ENCODE assay signal across 8 mouse cellular contexts in genomic region chr6:40617965-40618364, GRCm38 (mm10). TPM values are rescaled to one million over a fixed set of nuclear protein-coding genes. Genes with fewer than 3 reads are reported as not detected.
DNase-seq lines count a peak whose midpoint lies in the region; ATAC-seq and TF ChIP-seq lines count a peak whose summit lies in the region.

No protein-coding gene starts in this region.

- TF ChIP-seq EP300 in lung, postnatal 0 days (IDR thresholded peaks at IDR 0.05) = no peak

- no peak overlapping the region for H3K9ac ChIP-seq in lung, postnatal 0 days (replicated peaks; ENCODE audit: low read depth)

- no peak for ATAC-seq in lung, postnatal 0 days
- no peak for ATAC-seq in activated CD4-positive, CD25-positive, alpha-beta regulatory T cell, adult 4 months

- H3K27ac ChIP-seq in gastrocnemius, adult 2 months = no peak overlapping the region
- H3K27ac ChIP-seq in lung, postnatal 0 days (ENCODE audit: low read length) = no peak overlapping the region

- H3K4me2 ChIP-seq in lung, postnatal 0 days (replicated peaks; ENCODE audit: low read depth, low read length) = no peak overlapping the region

- TF ChIP-seq CTCF in gastrocnemius, adult 2 months (IDR thresholded peaks at IDR 0.05) = peak; percentile 76
- TF ChIP-seq CTCF in lung, postnatal 0 days (IDR thresholded peaks at IDR 0.05) = peak; percentile 75

- intact Hi-C loops in gastrocnemius, adult 2 months (cut with DNase I) = loop anchor here (2.0 kb wide), 1 partner anchor 71 kb away; no protein-coding TSS in a partner anchor

- WGBS in lung, postnatal 0 days = 11% methylated on average over 2 of the region's 2 CpGs

- no peaks in the 10 kb centered on the region for H3K27me3 ChIP-seq in lung, postnatal 0 days (replicated peaks; ENCODE audit: insufficient read depth, low read length)

- H3K4me1 ChIP-seq in lung, postnatal 0 days (ENCODE audit: insufficient read depth, low read depth, low read length) = no peaks in the 10 kb centered on the region

- no peak overlapping the region for H3K4me3 ChIP-seq in gastrocnemius, adult 2 months
- no peak overlapping the region for H3K4me3 ChIP-seq in lung, postnatal 0 days (ENCODE audit: low read depth, low read length)

- no peaks in the 10 kb centered on the region for H3K9me3 ChIP-seq in lung, postnatal 0 days (ENCODE audit: low read length)

- peak; percentile 4 to 8 for DNase-seq in B cell, adult 2 months
- peak; percentile 25 for DNase-seq in Muller cell, postnatal 12 days (ENCODE audit: inconsistent ontology term)
- DNase-seq in cerebellum, postnatal 14 days = peak; percentile 81 to 87
- peak; percentile 59 for DNase-seq in gastrocnemius, adult 2 months
- peak; percentile 83 to 85 for DNase-seq in kidney, postnatal 4 days
- DNase-seq in lung, postnatal 0 days (ENCODE audit: low spot score) = peak; percentile 70
- peak; percentile 62 to 80 for DNase-seq in right cerebral cortex, adult 2 months (ENCODE audit: low spot score in 2 of 2)

- no peaks in the 10 kb centered on the region for H3K36me3 ChIP-seq in lung, postnatal 0 days (ENCODE audit: insufficient read depth, low read length)

RNA-seq across cellular contexts. Expression of gene Tas2r138, which starts 4.9 kb away (rescaled TPM):
- not detected for total RNA-seq in gastrocnemius, adult 2 months (2021)
- not detected in 2 replicates for polyA plus RNA-seq in lung, postnatal 0 days (2015; fragmentation: Nextera tagmentation; extraction: Ambion mirVana)
- not detected for polyA plus RNA-seq in activated CD4-positive, CD25-positive, alpha-beta regulatory T cell, adult 4 months (2017; shearing (Covaris generic))

RNA-seq across cellular contexts. Expression of gene Mgam, which starts 10.7 kb away (rescaled TPM):
- total RNA-seq in gastrocnemius, adult 2 months (2021) = 1 to 10 TPM in 1 of 2 experiments, not detected in 1; 1.1 TPM
- polyA plus RNA-seq in lung, postnatal 0 days (2015; fragmentation: Nextera tagmentation; extraction: Ambion mirVana) = 0.05 and 0.11 TPM in 2 replicates
- polyA plus RNA-seq in activated CD4-positive, CD25-positive, alpha-beta regulatory T cell, adult 4 months (2017; shearing (Covaris generic)) = not detected

RNA-seq across cellular contexts. Expression of gene Clec5a, which starts 32.3 kb away (rescaled TPM):
- total RNA-seq in gastrocnemius, adult 2 months (2021) = under 1 TPM; 0.13 to 0.17 TPM
- polyA plus RNA-seq in lung, postnatal 0 days (2015; fragmentation: Nextera tagmentation; extraction: Ambion mirVana) = 4.0 and 5.8 TPM in 2 replicates
- not detected for polyA plus RNA-seq in activated CD4-positive, CD25-positive, alpha-beta regulatory T cell, adult 4 months (2017; shearing (Covaris generic))

RNA-seq across cellular contexts. Expression of gene Olfr460, which starts 48.7 kb away (rescaled TPM):
- total RNA-seq in gastrocnemius, adult 2 months (2021) = not detected
- not detected in 2 replicates for polyA plus RNA-seq in lung, postnatal 0 days (2015; fragmentation: Nextera tagmentation; extraction: Ambion mirVana)
- polyA plus RNA-seq in activated CD4-positive, CD25-positive, alpha-beta regulatory T cell, adult 4 months (2017; shearing (Covaris generic)) = not detected

Comparison
In these comparisons a context has a peak if more than half of its experiments do, and no peak if none do; other contexts are left out.
1. DNase-seq: peak in every context shown above with its lines; median percentile 84 in cerebellum, postnatal 14 days; 84 in kidney, postnatal 4 days; 71 in right cerebral cortex, adult 2 months; 70 in lung, postnatal 0 days; 59 in gastrocnemius, adult 2 months; 25 in Muller cell, postnatal 12 days; 6 in B cell, adult 2 months.